Mouse (Mus musculus): ENCODE measurements at regions not wholly inside any gene's neighbourhood (a gene's known extent, or its start where the extent isn't known, plus 50 kb on each side); places are given as distances from the start of the nearest gene placed in this dataset.

DNA sequence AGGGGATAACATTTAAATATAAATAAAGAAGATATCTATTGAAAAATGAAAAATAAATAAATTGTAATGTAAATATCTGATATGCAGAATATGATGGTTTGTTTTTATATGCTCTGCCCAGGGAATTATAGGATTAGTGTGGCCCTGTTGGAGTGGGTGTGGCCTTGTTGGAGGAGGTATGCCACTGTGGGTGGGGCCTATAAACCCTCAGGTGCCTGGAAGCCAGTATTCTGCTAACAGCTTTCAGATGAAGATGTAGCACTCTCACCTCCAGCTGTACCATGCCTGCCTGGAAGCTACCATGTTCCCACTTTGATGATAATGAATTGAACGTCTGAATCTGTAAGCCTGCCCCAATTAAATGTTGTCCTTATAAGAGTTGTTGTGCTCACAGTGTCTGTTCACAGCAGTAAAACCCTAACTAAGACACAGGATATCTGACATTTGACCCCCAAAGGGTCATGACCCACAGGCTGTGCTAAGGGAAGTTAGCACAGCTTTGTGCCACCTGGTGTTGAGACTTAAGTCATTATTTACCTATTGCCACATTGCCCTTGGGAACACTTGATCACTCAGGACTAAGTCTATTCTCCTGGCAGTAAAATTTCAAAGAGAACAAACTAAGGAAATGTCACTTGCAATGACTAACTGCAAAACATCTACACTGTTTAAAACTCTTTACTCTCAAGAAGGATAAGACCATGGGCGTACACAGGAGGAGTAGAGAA, 270.4 kb downstream of the Plk2 start:
- no peak for DNase-seq (ENCODE audit: extremely low spot score in 1 of 2, low spot score in 1 of 2)

DNA sequence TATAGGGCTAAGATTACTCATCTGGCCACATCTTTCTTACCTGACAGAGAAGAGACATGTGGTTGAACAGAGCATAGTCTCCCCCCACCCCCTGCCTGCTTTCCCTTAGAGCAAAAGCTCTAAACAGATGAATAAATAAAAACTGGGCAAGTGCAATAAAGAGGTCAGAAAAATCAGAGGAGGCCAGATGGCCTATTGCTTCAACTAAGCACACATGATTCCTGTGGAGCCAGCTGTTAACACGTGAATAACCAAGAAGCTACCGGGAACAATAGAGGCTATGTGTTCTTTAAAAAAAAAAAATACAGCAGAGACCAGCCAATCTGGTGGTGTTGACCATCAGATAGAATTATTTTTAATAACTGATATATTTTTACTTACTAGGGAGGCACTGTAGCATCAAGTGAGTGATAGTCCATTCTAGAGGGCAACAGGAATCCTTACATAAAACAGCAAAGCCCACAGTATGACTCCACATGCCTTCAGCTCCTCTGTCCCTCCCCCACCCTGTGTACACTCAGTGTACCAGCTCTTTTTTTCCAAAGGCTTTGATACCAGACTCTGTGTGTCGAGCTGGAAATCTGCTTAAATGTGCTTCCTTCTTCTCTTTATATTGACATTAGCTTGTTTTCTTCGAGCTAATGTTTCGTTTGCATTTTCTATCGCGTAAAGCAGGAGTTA, 272.6 kb downstream of the Plk2 start:
- DNase-seq (ENCODE audit: extremely low spot score in 1 of 2, low spot score in 1 of 2) = no peak

DNA sequence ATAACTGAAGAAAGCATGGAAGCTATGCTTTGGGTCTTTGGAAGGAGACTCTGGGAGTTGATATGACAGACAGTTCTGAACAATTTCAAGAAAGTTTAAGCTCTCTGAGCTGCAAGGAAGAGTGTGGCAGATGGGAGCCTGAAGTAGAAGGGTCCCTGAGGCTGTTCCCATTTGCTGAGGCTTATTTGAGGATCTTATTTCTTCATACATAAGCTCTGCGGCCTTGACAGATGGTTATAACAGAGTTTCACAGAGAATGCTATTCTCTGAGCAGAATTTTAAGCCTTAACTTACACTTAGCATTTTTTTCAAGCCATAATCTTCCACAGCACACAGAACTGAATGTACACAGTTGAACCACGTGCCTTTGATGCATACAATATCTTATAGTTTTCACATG, 278.7 kb downstream of the Plk2 start:
- peak; percentile 59 to 68 for DNase-seq (ENCODE audit: extremely low spot score in 1 of 2, low spot score in 1 of 2)

DNA sequence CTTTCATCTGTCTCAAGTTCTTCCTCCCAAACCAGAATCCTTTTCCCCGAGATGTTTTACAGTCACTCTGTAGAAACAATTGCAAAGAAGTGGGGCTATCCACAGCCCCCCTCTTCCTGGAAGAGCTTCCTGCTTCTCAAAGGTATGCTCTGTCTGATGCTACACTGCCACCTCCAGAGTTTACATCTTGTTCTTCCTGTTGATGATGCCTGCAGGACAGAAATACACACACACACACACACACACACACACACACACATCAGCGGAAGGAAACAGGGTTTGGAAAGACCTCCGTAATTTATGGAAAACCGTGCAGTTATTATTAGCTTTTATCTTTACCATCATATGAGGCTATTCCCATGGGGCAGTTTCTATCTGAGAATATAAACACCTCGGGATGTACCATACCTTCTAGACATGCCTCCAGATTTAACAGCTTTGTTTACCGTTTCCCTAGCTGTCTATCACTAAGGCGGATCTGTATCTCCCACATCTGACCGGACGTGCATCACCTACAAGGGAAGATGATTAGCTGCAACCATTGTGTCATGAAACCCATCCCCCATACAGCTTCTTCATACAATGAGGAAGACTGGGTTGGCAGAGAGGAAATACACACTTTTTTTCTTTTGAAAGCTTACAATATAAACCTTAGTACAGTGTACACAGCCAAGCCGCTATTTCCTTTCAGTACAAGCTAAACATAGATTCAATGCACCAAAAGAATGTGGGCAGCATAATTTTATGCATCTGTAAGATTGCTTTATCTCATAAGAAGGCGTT, 288.6 kb downstream of the Plk2 start:
- peak in 1 of 2 experiments; percentile 45 for DNase-seq (ENCODE audit: extremely low spot score in 1 of 2, low spot score in 1 of 2)

DNA sequence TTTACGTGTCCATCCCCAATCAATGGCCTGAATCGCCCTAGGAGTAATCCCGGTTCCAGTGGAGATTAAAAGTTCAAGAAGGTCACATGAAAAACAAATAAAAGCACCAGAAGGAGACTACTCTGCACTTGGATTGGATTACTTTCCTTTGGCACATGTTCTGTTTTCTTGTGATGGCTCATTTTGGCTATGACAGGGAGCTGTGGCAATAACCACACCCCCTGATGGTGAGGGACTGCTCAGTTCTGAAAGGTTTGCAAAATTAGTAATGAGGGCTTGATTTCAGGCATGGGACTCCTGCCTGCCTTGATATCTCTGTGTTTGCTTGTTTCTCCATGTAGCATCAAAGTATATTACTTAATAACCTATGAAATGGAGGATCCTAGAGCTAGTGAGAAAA, 293.9 kb downstream of the Plk2 start:
- DNase-seq (ENCODE audit: extremely low spot score in 1 of 2, low spot score in 1 of 2) = no peak

DNA sequence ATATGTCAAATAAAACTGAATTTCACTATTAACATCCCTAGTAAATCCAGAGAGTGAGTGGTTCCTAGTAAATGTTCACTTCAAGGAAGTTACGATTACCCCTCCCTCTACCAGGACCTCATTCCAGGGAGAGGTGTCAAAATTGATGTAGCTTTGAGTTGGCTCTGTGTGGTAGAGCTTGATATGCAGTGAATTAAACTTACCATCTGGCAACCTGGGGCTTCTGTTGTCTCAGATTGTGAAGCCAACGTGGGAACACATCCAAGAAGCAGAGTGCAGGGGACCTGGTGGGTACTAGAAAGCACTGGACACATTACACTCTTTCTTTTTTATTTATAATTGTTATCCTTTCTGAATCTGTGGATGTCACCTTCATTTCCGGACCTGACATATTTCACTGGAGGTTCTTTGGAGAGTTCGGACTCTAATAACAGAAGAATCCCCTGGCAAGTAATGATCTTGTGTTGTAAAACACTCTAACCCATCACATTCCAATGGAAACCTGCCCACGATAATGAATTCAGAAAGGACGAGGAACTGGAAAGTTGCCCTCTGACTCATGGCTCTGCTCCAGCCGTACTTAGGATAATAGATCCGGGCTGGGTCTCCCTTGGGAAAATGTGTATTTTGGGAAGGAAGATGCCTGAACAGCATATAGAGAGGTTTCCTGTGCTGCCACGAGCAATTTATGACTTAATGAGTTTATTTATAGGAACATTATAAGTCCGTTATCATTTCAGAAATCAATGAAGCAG, 295.8 kb downstream of the Plk2 start:
- no peak for DNase-seq (ENCODE audit: extremely low spot score in 1 of 2, low spot score in 1 of 2)

DNA sequence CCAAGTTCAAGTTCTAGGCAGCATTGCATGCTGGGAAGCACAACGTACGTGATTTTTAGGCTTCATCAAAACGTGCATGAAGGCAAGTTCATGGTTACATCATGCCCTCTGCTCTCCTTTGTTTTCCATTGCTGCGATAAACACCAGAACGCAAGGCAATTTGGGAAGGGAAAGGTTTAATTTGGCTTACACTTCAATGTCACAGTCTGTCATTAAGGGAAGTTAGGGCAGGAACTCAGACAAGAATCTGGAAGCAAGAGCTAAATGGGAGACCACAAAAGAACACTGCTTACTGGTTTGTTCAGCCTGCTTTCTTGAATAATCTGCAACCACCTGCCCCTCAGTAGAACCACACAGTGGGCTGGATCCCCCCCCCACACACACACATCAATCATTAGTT, 297.9 kb downstream of the Plk2 start:
- DNase-seq (ENCODE audit: extremely low spot score in 1 of 2, low spot score in 1 of 2) = no peak

DNA sequence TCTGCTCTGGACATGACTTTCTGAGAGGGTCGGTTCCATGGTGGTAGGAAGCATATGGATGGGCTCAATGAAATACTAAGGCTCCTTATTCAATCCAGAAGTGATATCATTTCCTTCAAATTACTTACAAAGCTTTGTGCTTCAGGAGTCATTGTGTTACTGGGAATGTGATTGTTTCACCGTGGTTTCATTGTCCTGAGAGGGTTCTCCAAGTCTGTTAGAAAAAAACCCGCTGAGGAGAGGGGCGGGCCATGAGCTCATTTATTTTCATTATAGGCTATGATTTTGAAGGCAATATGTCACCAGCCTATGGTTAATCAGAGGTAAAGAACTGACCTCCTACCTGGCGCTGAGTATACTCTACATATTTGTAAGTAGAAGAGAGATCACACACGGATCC, 300.0 kb downstream of the Plk2 start:
- DNase-seq (ENCODE audit: extremely low spot score in 1 of 2, low spot score in 1 of 2) = no peak

DNA sequence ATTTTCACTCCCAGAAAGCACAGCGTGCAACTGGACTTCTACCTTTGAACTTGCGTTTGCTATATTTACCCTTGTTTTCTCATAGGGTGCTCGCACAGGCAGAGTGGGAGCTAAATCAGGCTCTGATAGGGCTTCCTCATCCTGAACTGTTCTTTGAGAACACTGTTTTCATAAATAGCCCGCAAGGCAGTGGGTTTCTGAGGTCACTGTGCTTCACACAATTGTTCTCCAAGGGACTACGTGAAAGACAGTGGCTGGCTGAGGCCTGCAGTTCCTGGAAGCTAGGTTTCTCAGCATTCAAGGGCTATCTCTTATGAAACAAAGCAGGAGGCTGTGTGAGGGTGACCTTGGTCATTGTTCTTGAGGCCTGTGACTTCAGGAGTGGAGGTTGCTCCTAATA, 301.7 kb downstream of the Plk2 start:
- DNase-seq (ENCODE audit: extremely low spot score in 1 of 2, low spot score in 1 of 2) = no peak

DNA sequence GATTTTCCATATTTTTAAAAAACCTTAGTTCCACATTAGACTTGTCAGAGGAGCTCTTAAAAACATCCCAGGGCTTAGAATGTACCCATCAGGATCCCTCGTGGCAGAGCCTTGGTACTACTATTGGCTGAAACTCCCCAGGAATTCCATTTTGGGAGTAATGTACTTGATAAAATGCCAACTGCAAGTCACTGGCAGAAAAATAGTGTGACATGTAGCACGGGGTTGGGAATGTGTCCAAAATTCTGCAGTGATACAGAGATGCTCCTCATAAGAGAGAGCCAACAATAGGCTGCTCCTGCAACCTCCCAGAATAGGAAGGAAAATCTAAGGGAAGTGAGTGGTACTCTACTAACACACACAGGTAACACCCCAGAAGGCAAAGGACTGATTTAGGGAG, 309.4 kb downstream of the Plk2 start:
- peak; percentile 60 to 68 for DNase-seq (ENCODE audit: extremely low spot score in 1 of 2, low spot score in 1 of 2)

DNA sequence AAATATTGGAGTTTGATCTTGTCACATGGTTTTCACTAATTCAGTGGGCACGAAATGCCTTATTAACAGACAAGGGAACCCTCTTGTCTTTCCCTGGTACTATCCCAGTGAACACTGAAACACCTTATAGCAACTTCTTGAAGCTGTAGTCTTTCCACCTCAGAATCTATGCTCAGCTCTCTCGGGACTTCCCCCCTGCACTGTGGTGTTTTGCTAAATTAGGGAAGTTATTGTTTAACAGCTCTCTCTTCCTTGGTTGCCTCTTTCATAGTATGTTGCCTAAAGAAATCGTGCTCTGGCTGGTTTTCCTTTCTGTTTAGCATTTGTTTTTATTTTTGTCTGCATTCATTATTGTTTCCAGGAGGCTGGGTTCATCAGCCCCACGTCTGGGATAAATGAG, 316.0 kb downstream of the Plk2 start:
- no peak for DNase-seq (ENCODE audit: extremely low spot score in 1 of 2, low spot score in 1 of 2)

DNA sequence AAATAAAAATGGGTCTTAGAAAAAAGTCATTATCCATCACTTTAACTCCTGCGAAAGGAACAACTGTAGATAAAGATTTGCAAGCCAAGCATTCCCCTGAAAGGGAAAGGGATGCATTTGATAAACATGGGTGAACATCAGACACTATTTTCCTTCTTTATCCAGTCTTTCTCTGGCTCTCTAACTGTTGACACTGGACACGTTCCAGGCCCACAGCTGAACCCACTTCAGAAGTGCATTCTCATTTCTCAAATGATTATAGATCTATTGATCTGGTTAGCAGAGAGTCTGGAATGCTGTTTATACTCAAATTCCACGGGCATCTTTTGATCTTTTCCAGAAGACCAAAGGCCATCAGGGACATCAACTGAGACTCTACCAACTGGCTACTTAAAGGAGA, 317.7 kb downstream of the Plk2 start:
- DNase-seq (ENCODE audit: extremely low spot score in 1 of 2, low spot score in 1 of 2) = no peak

DNA sequence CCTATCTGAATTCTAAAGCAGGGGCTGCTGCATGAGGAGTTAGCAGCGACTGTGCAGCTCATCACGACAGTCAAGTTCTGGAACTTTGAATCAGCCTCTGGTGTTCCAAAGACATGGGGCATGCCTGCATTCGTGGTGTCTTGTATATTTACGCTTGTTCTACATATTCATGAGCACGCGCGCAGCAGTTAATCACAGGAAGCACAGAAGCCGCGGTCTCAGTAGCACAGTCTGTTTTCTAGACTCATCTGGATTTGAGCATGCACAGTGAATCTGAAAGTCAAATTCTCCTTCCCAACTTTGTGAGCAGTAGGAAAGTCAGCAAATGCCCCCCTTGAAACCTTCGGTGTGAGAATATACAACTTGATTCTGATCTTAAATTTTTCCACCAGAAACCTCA, 327.3 kb downstream of the Plk2 start:
- DNase-seq (ENCODE audit: extremely low spot score in 1 of 2, low spot score in 1 of 2) = no peak

DNA sequence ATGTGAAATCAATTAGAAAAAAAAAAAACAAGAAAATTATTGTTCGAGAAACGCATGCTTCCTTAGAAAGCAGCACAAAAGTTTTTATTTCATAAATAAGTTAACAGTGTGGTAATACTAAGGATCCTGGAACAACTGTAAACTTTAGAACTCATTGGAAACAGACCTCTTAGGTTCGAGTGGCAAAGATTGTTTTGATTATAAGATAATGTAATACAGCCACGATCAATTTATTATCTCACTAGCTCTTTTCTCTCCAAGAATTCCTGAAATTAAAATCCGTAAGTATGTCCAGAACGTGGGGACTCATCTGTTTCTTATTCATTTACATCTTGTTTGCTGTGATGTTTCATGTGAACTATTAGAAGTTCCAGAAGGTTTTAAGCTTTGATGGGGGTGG, 327.9 kb downstream of the Plk2 start:
- DNase-seq (ENCODE audit: extremely low spot score in 1 of 2, low spot score in 1 of 2) = no peak

DNA sequence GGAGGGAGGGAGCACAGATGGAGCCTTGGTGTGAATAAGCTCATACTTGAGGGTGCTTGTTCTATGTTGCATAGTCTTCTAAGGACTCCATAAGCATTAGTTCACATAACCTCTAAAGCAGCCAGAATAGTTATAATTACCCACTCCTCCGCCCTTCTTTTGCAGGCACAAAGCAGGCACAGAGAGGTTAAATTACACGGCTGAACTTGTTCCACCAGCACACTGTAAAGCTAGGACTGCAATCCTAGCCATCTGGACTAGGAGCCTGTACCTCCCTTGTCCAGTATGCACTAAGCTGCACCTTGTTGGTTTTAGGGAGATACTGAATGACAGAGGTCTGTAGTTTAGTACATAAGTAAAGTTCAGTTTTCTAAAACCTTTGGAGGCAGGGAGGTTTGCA, 330.0 kb downstream of the Plk2 start:
- DNase-seq (ENCODE audit: extremely low spot score in 1 of 2, low spot score in 1 of 2) = no peak

DNA sequence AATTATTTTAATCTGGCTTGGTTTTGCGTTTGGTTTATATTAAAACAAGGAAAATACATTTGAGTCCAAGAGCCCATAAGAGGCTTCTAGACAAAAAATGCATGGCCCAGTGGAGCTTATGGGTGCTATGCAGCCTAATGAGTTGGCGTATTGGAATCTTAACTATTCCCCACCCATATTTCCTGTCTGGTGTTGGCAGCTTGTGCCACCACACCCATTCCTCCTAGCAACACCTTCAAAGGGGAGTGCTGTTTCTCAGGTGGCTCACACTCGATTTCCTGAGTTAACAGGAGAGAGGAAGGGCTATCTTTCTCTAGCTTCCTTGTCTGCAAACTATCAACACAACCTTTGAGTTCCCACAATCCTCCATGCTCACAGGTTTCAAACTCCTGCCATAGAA, 331.0 kb downstream of the Plk2 start:
- no peak for DNase-seq (ENCODE audit: extremely low spot score in 1 of 2, low spot score in 1 of 2)

DNA sequence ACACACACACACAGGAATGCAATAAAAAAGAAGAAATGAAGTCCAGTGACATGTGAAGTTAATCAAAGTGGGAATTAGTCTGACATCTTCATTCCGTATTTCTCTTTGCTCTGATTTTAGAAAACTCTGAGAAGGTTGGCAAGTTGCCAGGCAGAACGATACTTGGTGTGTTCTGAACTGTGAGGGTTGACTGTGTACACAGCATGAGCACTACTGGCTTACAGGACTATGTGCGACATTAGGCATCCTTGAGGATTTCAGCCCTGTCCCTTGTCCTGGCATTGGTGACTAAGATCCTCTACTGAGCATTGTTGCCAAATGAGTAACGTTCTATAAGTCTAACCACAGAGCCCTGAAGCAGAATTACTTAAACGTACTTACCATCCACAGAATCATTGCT, 340.7 kb downstream of the Plk2 start:
- DNase-seq (ENCODE audit: extremely low spot score in 1 of 2, low spot score in 1 of 2) = peak in 1 of 2 experiments; percentile 45

DNA sequence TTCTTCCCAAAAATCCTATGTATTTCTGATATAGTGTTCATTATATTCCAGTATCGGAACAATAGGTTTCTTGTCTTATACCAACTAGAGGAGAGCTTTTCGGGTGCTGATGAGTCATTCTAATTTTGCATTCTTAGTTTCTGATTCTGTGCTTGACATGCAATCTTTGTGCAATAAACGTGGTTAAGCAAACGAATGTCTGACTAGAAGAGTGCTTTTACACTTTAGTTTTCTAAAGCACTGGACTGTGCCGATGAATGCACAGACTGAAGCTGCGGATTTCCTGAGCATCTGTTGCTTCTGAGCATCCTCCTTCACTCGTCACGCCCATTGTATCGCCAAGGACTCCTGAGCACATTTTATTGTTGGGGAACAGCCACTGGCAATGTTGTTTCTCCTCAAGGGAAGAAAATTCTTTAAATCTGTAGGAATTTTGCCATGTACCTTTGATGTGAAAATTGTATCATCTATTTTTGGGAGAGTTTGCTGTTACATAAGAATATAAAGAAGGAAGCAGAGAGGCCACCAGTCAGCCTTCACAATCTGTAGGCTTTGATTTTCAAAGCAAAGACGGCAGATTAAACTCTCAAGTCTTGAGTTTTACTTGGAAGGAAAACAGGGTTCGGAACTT, 346.8 kb downstream of the Plk2 start:
- peak; percentile 44 to 58 for DNase-seq (ENCODE audit: extremely low spot score in 1 of 2, low spot score in 1 of 2)

DNA sequence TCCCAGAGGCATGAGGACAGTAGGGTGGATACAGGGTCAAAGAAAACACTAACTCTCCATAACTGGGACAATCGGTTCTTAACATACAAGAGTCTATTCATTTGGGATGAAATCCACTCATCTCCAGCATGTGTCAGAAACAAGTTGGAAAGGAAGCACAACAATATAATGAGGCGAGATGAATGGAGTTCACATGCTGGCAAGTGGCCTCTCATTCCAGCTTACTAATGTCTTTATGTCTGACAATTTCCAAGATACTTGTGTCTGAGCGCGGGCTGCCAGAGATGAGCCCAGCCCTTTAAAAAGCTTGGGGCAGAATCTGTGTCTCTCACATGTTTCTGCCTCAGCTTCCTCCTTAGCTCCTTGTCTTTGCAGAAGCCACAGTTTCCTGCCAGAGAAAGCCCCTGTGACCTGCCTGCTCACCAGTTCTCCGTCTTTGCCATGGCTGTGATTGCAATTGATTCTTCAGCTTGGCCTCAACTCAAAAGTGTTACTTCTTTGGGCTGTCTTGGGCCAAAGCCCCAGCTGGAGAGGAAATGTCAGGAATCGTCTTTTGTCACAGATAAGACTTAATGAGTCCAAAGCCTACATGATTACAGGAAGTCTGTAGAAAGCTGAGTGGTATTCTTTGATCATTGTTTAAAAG, 352.5 kb downstream of the Plk2 start:
- DNase-seq (ENCODE audit: extremely low spot score in 1 of 2, low spot score in 1 of 2) = no peak

DNA sequence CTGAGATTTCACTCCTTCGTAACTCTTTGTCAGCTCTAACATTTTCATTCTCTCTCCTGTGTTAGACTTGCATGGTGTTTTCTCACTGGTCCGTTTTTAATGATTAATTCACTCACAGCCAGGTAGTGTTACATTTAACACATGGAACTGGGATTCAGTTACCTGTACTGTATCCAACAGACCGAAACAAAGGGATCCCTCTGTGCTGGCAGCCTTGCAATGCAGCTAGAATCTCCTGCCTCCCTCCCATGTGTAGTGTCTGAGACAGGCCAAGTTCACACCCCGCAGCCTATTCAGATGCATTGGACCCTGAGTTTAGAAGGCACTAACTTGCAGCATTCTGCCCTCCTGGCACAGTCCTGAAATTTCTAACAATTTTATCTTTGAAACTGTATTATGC, 357.9 kb downstream of the Plk2 start:
- DNase-seq (ENCODE audit: extremely low spot score in 1 of 2, low spot score in 1 of 2) = no peak

All from frontal cortex, adult 2 months (tissue).